Mouse (Mus musculus) heart, adult 18-20 months (tissue): Measurements from ENCODE around the gene Scrt2. TPM values are rescaled to one million over a fixed set of nuclear protein-coding genes. Genes with fewer than 3 reads are reported as not detected.
A peak's percentile ranks its signal among the peaks of the same experiment; 100 is the strongest.

Experiments used
- DNase-seq, 2 experiments: peaks; one replicate each; pipeline ENCODE4 v3.0.0; 2021 to 2022; ENCODE audit warnings: mixed read lengths in 1 of 2
- total RNA-seq, 2 experiments: library from RNA; stranded (reverse); gene quantifications; 2 replicates each; pipeline ENCODE4 v1.2.3; 2021

The Scrt2 gene
- total RNA-seq, 2 experiments from 2014 or later, result not detected

- DNase-seq, result peak; percentile 78 to 83
Observed at GRCm38 (mm10) chr2:152081641-152082448, 516 bp downstream of the Scrt2 start.

DNA sequence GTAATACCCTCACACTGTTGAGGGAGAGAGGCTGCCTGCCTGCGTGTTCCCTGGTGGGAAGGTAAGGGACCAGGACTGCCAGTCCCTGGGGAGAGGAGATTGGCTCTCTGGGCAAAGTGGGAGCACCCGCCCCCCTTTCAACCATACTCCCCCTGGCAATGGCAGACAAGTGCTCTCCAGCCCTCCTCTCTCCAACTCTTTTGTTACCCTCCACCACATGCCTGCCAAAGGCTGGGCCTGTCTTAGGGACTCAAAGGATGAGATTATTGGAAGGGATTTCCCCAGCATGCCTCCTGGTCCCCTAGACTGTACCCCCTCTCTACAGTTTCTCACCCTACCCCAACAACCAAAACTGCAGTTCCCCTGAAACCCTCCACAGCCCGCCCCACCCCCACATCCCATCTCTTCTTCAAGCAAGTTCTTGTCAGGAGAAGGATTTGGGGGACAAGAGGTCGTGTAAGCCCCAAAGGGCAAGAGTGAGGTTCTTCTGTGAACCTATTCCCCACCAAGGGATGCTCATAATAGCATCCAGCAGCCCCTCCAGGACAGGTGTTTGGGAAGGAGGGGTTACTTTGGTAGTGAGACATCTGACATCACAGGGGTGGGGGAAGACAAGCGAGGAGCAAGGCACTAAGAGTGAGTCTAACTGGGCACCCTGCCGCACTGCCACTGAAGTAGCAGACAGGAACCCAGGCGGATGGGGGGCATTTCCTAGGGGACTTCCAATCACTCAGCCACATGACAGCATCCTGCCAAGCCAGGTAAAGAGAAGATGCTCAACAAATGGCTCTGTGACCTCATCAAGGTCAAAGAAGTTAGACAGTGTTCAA lies 1.3 kb downstream of the Scrt2 start:
- no peak for DNase-seq

- no peak for DNase-seq
Observed at GRCm38 (mm10) chr2:152083411-152083810, 2.1 kb downstream of the Scrt2 start.

DNA sequence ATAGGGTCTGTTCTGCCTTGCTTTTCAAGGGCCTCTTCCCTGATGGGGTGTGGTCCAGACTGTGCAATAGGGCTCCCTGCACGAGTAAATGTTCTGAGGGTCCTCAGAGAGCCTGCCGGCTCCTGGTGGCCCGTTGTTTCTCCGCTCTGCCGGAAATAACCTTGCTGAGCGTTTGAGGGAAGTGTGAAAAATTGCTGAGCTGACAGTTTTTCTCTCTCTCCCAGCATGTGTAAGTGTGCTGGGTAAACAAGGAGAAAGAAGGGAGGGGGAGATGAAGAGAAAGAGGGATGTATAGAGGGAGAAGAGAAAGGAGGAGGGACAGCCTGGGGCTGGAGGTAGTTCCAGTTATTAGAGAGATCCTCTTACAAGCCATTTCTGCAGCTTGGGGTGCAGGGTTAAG lies 3.0 kb downstream of the Scrt2 start:
- no peak for DNase-seq

- no peak for DNase-seq
Observed at GRCm38 (mm10) chr2:152085414-152085813, 4.1 kb downstream of the Scrt2 start.

GRCm38 (mm10) chr2:152086451-152086850 lies 5.1 kb downstream of the Scrt2 start:
- no peak for DNase-seq

DNA sequence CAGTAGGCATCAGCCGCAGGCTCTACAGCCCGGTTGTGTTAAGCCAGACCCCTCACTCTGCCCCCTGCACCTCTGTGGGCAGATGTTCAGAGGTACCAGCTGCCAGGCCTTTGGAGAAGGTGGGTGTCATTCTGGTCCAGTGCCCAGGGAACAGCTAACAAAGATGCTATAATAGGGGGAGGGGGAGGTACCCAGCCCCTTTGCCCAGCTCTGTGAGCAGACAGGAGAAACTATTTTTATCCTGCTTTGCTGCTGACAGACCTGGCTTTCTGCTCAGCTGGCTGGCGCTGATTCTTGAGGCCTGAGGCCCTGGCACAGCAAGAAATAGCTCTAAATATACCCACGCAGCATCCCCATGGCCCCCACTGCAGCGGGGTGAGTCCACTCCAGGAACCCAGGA lies 5.8 kb downstream of the Scrt2 start:
- peak; percentile 52 to 70 for DNase-seq

GRCm38 (mm10) chr2:152089078-152089477 lies 7.7 kb downstream of the Scrt2 start:
- peak; percentile 31 to 77 for DNase-seq

DNA sequence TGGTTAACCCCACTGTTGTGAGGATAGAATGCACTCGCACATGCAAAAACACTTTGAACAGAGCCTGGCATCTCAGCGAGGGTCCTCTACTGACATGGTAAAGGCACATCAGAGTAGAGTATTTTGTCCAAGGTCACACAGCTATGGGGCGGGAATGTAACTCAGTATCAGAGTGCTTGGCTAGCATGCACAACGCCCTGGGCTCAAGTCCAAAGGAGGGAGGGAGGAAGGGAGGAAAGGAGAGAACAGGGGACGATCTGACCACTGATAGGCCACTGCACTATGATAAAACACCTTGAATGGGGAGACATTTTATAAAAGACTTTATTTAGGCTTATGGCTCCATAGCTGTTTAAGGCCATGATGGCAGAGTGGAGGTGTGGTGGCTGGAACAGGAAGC lies 8.3 kb downstream of the Scrt2 start:
- DNase-seq, result peak in 1 of 2 experiments; percentile 32

DNA sequence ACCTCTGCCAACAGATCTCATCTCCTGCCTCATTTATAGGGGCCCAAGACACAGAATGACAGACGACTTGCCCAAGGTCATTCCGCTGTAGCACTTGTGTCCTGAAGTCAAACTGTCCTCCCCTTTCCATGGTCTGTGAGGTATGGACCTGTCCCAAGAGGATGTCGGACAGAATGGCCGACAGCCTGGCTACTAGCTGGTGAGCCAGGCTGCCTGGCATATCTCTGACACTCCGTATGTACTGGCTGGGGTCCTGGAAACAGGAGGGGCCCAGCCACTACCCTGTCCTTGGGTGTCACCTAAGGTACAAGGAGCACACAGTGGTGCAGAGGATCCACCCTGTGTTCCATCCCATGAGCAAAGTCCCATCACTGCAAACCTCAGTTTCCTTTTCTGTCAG lies 9.2 kb downstream of the Scrt2 start:
- DNase-seq, result no peak

- no peak for DNase-seq
Observed at GRCm38 (mm10) chr2:152091342-152092056, 10.2 kb downstream of the Scrt2 start.

GRCm38 (mm10) chr2:152092927-152093326 lies 11.6 kb downstream of the Scrt2 start:
- DNase-seq, result no peak

DNA sequence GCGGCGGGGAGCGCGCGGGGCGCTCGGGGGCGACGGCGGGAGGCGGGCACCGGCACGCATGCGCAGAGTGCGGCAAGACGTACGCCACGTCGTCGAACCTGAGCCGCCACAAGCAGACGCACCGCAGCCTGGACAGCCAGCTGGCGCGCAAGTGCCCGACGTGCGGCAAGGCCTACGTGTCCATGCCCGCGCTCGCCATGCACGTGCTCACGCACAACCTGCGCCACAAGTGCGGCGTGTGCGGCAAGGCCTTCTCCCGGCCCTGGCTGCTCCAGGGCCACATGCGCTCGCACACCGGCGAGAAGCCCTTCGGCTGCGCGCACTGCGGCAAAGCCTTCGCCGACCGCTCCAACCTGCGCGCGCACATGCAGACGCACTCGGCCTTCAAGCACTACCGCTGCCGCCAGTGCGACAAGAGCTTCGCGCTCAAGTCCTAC lies 12.0 kb downstream of the Scrt2 start:
- DNase-seq, result no peak

GRCm38 (mm10) chr2:152094856-152095545 lies 13.7 kb downstream of the Scrt2 start:
- DNase-seq, result no peak

DNA sequence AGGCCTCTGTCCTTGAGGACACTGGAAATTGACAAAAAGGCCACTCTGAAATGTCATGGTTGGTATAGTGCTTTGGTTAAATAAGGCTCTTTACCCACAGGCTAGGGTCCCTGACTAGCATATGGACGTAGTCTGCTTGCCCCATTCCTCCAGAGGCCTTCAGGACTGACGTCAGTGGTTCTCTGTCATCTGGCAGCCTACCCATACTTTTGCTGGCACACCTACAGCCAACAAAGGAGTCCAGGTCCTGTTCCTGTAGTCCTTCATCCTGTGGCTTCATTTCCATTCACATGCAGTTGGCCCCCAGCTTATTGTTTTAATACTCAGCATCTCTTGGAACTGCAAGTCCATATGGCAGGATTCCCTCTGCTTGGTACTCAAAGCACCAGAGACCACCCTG lies 15.6 kb downstream of the Scrt2 start:
- no peak for DNase-seq

GRCm38 (mm10) chr2:152097916-152098315 lies 16.6 kb downstream of the Scrt2 start:
- DNase-seq, result no peak

- no peak for DNase-seq
Observed at GRCm38 (mm10) chr2:152099538-152099937, 18.2 kb downstream of the Scrt2 start.

DNA sequence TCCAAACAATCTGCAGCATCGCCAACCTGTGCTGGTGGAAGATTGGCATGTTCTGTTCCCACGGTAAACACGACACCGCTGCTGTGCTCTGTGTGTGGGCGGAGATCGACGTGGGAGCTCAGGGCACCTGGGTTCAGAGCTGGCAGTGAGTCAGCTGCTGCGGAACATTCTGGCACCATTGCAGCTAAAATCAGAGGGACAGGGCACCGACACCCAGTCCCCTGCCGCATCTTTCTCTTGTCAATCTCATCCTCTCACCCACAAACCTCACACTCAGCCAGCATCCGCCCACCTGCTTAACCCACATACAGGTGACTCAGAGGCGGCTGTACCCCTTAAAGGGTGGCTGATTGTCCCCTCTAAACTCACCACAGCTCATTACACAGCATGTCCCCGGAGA lies 20.4 kb downstream of the Scrt2 start:
- DNase-seq, result no peak

DNA sequence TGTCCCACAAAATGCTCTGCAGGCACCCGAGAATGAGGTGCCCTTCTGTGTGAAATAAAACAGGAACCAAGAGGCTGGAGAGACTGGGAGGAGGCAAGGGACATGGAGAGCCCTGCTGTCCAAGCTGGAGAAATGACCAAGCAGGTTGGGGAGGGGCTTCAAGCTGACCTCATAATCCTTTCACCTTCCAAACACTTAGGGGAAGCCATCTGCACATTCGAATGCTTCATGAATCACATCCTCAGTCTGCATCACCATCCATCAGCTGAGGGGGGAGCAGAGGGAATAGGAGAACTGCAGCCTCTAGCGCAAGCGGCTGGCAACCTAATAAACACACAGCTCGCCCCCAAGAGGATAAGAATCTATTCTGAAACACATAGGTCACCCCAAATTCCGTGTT lies 21.0 kb downstream of the Scrt2 start:
- no peak for DNase-seq

DNA sequence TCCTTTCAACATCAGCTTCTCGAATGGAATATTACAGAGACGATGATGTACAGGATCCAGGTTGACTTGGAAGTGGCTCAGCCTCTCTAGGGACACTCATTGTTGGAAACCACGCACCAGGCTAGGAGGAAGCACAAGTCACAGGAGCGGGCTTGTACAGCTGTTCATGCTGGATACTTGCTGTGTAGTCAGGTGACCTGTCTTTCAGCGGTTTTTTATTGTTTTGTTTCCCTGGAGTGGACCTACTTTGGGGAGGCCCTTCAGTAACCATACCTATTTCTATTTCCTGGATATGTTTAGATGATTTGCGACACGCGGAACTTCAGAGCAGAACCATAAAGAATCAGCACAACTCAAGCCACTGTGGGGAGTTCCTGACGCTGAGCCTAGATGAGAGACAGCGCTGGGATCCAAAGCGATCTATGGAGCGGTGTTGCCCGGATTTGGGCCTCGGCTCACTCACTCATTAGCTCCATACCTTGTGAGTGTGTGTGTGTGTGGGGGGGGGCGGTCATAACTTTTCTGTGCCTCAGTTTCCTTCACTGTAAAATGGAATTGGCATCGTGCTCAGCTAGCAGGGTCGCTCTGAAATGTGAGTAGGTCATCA lies 23.5 kb downstream of the Scrt2 start:
- peak in 1 of 2 experiments; percentile 20 for DNase-seq
